Mouse (Mus musculus): ENCODE data around the gene 2310022B05Rik.

2310022B05Rik gene

GRCm38 (mm10) chr8:124663112-124663873, at the start of gene 2310022B05Rik:
Gene 2310022B05Rik, minus strand, starts transcription at chr8:124663369.
- in situ Hi-C loops (cut with MboI, MseI), result no loop called here

- in situ Hi-C loops (cut with MboI, MseI), result no loop called here
Measured at GRCm38 (mm10) chr8:124705823-124706222, 42.7 kb upstream of the 2310022B05Rik start.

GRCm38 (mm10) chr8:124704376-124704775, 41.2 kb upstream of the 2310022B05Rik start:
- in situ Hi-C loops (cut with MboI, MseI), result no loop called here

- in situ Hi-C loops (cut with MboI, MseI), result no loop called here
Measured at GRCm38 (mm10) chr8:124703526-124703925, 40.4 kb upstream of the 2310022B05Rik start.

GRCm38 (mm10) chr8:124702183-124702582, 39.0 kb upstream of the 2310022B05Rik start:
- in situ Hi-C loops (cut with MboI, MseI), result no loop called here

GRCm38 (mm10) chr8:124701023-124701422, 37.9 kb upstream of the 2310022B05Rik start:
- in situ Hi-C loops (cut with MboI, MseI), result no loop called here

- in situ Hi-C loops (cut with MboI, MseI), result no loop called here
Measured at GRCm38 (mm10) chr8:124700271-124700670, 37.1 kb upstream of the 2310022B05Rik start.

- in situ Hi-C loops (cut with MboI, MseI), result no loop called here
Measured at GRCm38 (mm10) chr8:124695424-124696100, 32.4 kb upstream of the 2310022B05Rik start.

GRCm38 (mm10) chr8:124691706-124692105, 28.5 kb upstream of the 2310022B05Rik start:
- in situ Hi-C loops (cut with MboI, MseI), result no loop called here

- in situ Hi-C loops (cut with MboI, MseI), result no loop called here
Measured at GRCm38 (mm10) chr8:124688899-124689298, 25.7 kb upstream of the 2310022B05Rik start.

GRCm38 (mm10) chr8:124682218-124682617, 19.0 kb upstream of the 2310022B05Rik start:
- in situ Hi-C loops (cut with MboI, MseI), result no loop called here

GRCm38 (mm10) chr8:124681792-124682157, 18.6 kb upstream of the 2310022B05Rik start:
- in situ Hi-C loops (cut with MboI, MseI), result no loop called here

- in situ Hi-C loops (cut with MboI, MseI), result no loop called here
Measured at GRCm38 (mm10) chr8:124681077-124681791, 18.1 kb upstream of the 2310022B05Rik start.

GRCm38 (mm10) chr8:124678246-124678645, 15.1 kb upstream of the 2310022B05Rik start:
- in situ Hi-C loops (cut with MboI, MseI), result loop anchor here (5.0 kb wide), 1 partner anchor 61 kb away; no protein-coding TSS in a partner anchor

- in situ Hi-C loops (cut with MboI, MseI), result loop anchor here (5.0 kb wide), 1 partner anchor 60 kb away; no protein-coding TSS in a partner anchor
Measured at GRCm38 (mm10) chr8:124677486-124677885, 14.3 kb upstream of the 2310022B05Rik start.

GRCm38 (mm10) chr8:124677078-124677477, 13.9 kb upstream of the 2310022B05Rik start:
- in situ Hi-C loops (cut with MboI, MseI), result loop anchor here (5.0 kb wide), 1 partner anchor 60 kb away; no protein-coding TSS in a partner anchor

GRCm38 (mm10) chr8:124676661-124677060, 13.5 kb upstream of the 2310022B05Rik start:
- in situ Hi-C loops (cut with MboI, MseI), result loop anchor here (5.0 kb wide), 1 partner anchor 59 kb away; no protein-coding TSS in a partner anchor

GRCm38 (mm10) chr8:124672345-124672744, 9.2 kb upstream of the 2310022B05Rik start:
- in situ Hi-C loops (cut with MboI, MseI), result no loop called here

GRCm38 (mm10) chr8:124668798-124669197, 5.6 kb upstream of the 2310022B05Rik start:
- in situ Hi-C loops (cut with MboI, MseI), result no loop called here

- in situ Hi-C loops (cut with MboI, MseI), result no loop called here
Measured at GRCm38 (mm10) chr8:124664414-124664813, 1.2 kb upstream of the 2310022B05Rik start.

- in situ Hi-C loops (cut with MboI, MseI), result no loop called here
Measured at GRCm38 (mm10) chr8:124663874-124664230, 683 bp upstream of the 2310022B05Rik start.

Data from T-helper 17 cell (primary cell).